Mouse (Mus musculus): ENCODE data around the gene Gpbp1. TPM values are rescaled to one million over a fixed set of nuclear protein-coding genes. Genes with fewer than 3 reads are reported as not detected.

Gpbp1 gene
- total RNA-seq, 4 experiments from 2014 or later: 49.2 to 57.7 (median 53.1) TPM

DNA sequence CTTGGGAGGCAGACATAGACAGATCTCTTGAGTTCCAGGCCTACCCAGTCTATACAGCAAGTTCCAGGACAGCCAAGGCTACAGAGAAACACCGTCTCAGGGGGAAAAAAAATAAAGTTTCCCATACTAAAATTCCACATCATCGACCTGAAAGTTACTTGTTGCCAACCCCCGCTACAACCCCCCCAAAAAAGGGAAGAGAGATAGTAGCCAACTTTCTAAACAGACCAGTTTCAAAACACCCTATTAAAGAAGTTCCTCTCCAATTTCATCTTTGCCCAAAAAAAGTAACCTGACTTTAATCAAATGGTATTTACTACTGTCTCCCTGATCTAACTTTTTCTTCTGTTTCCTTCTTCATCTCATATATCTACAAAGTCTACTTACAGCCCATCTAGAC, 22.6 kb downstream of the Gpbp1 start:
- no peak for DNase-seq (ENCODE audit: low spot score)

DNA sequence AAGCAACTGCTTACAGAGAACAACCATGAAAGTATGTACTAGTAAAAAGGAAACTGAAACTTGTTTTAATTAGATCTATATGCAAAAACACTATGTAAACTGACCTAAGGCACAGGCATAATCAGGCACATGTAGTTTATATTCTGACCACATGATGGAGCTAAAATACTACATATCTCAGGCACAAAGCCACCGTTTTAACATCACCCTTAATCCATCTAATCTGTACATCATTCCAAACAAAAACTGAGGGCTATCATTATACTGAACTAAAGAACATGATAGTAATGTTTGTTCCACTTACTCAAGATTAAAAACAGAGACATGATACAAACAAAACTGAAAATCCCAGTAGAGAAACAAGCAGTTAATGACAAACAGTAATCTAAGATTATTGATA, 28.5 kb downstream of the Gpbp1 start:
- DNase-seq (ENCODE audit: low spot score): peak; percentile 57

DNA sequence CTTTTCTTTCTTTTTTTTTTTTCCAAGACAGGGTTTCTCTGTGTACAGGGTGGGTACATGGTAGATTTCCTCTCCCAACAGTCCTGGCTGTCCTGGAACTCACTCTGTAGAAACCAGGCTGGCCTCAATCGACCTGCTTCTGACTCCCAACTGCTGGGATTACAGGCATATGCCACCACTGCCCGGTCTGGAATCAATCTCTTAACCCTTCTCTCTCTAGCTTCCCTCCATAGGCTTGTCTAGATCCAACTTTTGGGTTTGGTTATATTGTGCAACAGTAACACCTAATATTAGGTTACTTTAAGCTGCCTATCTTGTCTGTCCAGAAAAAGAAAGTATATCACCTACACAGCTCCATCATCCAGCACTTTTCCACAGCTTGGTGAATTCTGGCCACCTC, 33.1 kb downstream of the Gpbp1 start:
- DNase-seq (ENCODE audit: low spot score): no peak

DNA sequence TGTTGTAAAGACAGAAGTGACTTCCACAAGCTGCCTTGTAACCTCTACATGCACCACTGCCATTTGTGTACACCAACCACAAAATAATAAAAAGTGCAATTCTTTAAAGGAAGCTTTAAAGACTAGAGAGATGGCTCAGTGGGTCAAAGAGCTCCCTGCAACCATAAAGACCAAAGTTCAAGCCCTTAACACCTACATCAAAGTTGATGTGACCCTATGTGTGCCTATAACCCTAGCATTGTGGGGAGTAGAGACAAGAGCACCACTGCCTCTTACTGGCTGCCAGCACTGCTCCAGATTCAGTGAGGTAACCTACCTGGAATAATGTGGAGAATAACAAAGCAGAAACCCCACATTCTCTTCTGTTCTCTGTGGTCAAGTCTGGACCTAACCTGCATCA, 45.6 kb downstream of the Gpbp1 start:
- DNase-seq (ENCODE audit: low spot score): no peak

DNA sequence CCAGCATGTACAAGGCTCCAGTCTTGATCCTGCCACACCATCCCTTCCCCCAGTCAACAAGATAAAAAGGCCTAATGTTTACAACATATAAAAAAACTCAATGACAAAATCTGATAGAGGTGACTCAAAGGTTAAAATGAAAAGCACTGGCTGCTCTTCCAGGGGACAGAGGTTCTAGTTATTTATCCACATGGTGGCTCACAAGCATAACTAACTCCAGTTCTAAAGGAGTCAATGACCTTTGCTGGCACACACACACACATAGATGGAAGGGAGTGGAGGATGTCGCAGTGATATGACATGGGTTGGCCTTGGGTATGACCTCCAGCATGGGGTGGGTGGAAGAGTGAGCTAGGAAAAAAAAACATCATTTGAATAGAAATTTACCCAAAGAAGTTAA, 58.7 kb downstream of the Gpbp1 start:
- DNase-seq (ENCODE audit: low spot score): no peak

DNA sequence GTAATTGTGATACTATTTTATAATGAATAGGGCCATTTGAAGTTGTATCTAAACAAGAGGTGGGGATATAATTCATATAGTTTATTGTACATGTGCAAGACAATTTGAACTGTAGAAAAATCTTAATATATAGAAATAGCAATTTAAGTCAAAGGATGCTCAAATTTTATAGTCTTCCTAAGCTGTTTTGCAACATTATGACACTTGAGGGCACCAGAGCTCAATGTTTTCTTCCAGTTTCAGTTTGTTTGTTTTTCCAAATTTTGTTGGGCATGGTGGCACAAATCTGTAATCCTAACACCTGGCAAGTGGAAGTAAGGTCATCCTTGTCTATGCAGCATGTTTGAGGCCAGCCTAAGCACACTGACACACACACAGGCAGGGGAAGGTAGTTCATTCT, 68.6 kb downstream of the Gpbp1 start:
- DNase-seq (ENCODE audit: low spot score): no peak

DNA sequence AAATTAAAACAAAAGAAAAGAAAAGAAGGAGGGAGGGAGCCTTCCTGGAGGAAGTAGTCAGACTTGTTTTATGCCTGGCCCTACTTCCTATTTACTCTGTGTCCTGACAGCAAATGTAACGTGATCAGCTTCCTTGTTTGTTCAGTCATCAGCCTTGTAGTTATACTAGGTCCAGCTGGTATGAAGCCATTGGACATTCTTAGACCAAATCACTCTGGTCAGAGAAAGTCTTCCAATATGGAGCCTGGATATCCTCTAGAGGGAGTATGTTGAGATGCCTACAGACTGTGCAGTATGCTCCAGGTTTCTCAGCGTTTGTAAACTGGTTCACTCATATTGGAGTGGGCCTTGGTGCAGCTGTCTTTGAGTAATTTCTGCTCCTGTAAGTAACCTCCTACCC, 71.8 kb downstream of the Gpbp1 start:
- no peak for DNase-seq (ENCODE audit: low spot score)

DNA sequence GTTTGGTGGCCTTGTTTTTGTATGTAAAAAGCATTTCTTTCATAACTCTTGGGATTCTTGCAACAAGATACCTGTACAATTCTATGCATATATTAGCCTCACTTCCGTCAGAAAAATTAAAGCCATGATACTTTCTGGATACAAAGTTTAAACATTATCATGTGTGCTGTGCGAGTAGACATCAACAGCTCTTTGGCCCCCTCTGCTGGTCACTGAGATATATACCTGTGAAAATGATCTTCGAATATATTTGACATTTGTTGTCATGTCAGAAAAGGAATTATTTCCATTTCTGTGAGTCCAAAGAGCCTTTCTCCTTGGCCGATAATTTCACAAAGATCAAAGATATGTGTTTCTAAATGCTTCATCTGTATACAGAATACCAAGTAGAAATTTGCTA, 76.8 kb downstream of the Gpbp1 start:
- peak; percentile 40 for DNase-seq (ENCODE audit: low spot score)

DNA sequence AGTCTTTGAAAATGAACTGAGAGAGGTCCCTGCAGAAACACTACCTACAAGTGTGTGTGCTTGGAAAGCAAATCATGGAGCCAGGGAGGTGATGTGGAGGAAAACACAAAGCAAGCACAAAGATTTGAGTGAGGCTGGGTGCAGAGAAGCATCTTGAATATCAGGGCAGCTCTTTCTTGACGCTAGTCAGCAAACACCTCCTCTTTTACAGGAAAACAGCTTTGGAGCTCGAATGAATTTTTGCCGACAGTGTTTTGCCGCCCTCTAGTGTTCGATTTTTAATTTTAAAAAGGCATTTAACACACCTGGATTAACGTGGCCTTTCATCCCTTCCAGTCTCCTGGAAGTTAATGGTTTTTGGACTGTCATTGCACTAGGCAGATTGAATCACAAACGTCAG, 79.1 kb downstream of the Gpbp1 start:
- DNase-seq (ENCODE audit: low spot score): no peak

DNA sequence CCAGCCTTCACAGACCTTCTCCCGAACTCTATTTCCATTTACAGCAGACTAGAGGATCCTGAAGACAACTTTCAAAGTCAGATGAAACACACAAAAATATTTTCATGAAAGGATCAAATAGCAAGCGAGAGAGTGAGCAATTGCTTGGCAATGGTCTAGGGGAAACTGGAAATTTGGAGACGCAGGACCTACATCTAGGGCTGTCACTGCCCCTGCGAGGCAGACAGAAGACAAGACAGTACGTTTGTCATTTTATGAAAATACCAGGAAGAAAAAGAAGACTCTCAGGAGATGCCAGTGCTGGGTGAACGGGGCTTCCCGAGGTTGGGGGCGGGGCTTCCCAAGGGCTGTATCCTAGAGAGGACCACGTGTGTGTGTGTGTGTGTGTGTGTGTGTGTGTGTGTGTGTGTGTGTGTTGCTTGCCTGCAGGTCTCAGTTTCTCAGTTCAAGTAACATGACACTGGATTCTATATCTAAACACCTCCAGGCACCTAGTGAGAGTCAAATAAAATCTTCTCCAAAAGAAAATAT, 83.0 kb downstream of the Gpbp1 start:
- DNase-seq (ENCODE audit: low spot score): no peak

DNA sequence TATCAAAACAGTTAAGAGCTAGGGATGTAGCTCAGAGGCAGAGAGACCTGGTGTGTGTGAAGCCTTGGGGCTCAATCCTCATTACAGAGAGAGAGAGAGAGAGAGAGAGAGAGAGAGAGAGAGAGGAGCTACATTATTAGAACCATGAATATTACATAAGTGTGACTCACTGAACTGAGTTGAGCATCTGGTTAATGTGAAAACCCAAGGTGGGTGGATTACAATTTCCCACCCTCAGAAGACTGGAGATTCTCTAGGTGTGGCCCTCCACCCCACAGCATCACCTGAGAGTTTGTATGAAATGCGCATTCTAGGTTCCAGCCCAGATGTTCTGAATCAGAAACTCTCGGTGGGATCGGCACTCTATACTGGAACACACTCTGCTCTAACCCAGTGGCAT, 84.0 kb downstream of the Gpbp1 start:
- no peak for DNase-seq (ENCODE audit: low spot score)

DNA sequence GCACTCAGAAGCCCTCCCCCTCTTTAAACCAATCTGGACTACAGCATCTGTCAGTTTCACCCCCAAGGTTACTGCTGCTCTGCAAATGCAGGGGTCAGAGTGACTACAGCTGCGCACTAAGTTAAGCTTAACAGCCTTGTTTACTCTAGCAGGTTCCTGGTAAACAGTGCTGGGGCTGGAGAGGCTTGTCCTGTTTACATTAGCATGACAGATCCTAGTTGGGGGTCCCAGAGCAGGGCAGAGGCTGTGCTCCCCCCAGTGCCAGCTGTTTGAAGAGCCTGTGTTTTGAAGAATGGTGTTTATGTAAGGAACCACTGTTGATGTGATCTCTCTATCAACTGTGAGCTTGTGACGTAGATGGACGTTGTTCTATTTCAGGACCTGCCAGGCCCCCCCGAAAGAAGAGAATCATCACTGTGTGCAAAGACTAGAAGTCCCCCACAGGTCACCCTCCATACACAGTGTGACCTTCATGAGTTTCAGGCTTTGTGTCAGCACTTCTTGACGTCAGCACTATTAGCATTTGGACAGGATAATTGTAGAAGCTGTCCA, 92.2 kb downstream of the Gpbp1 start:
- no peak for DNase-seq (ENCODE audit: low spot score)

DNA sequence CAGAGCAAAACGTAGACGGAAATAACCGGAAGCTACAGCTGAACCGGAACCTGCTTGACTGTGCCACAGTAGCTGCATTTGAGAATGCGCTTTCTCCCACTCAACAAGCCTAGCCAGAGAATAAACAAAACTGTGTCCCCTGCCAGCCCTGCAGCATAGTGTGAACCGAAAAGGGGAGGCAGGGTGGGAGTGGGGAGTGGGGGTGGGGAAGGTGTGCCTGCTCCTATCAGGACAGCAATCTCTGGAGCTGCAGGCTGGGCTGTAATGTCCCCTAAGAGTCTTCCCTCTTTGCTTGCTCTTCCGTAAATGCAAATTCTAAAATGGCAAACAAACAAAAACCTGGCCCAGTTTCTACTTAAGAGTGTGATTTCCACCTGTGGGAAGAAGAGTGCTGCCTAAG, 92.8 kb downstream of the Gpbp1 start:
- DNase-seq (ENCODE audit: low spot score): no peak

DNA sequence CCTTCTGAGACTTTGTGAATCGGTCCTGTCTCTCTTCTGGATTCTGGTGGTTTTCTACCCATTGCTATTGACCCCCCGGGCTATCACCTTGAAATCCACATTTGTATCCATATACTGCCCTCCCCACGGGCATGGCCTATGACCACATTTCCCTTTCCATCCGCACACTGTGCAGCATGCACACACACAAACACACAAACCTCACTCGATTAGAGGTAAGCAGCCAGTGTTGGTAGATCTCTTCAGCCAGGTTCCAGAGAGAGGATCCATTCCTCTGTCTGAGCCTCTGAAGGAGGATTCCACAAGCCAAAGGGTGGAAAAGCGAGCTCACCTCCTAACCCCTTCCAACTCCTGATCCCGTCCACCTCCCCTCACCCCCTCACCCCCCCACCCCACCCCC, 94.4 kb downstream of the Gpbp1 start:
- no peak for DNase-seq (ENCODE audit: low spot score)

DNA sequence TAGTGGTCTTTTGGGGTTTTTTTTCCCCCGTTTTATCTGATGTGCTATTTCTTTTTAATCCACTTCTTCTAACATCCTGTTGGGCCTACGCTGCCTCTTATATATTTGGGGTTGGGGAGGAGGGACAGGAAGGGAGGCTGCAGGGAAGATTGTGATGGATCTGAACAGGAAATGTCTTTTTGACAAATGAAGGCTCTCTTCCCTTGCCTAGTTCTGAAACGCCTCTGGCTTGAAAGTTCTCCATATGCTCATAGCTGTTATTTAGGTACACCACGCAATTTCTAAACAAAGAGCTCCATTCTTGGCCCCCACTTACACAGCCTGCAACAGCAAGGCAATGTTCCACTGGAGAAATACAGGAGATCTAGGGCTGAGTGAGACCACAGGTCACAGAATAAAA, 95.0 kb downstream of the Gpbp1 start:
- no peak for DNase-seq (ENCODE audit: low spot score)

DNA sequence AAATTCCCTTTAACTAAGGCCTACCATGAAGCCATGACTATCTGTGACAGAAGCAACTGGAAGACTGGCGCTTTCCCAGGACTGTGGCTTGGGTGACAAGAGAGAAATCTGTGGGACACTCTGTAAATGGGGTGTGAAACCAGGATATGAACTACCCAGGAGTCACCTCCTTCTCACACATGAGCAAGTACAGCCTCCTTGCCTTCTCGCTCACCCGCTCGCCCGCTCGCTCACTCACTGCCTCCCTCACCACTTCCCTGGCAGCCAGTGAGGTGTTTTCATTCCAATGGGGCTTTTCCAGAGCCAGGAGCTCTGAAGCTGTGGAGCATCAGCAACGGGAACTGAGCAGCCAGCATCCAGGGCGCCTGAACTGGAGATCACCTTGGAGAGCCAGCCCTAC, 95.6 kb downstream of the Gpbp1 start:
- DNase-seq (ENCODE audit: low spot score): no peak

DNA sequence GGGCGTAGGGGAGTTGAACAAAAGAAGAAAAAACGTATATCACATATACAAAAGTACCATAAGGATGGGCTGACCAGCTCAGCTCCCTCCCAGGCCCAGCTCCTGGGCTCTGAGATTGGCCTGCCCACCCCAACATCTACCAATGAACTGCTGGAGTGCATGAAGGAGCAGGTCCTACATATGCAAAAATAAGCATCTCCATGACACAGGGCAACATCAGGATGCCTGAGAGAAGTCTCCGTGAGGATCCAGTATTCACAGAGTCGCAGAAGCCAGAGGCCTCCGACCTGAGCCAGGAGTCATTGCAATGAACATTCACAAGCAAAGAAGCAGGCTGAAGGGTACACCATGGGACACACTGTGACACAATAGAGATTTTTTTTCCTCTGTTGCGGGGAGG, 96.5 kb downstream of the Gpbp1 start:
- no peak for DNase-seq (ENCODE audit: low spot score)

DNA sequence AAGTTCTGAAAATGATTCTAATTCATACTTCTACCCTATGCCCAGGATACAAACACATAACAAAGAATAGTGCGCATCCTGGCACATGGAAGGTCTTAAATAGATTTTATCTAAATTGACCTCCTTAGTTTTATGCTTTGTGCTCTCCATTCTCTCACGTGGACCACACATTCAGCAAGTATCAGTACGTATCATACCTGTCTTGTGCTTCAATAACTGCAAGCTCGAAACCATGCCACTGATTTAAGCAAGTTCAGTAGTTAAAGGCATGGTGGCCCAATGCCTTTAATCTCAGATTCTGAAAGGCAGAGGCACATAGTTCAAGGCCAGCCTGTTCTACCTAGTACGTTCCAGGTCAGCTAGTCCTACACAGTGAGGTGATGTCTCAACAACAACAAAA, 98.5 kb downstream of the Gpbp1 start:
- DNase-seq (ENCODE audit: low spot score): no peak

DNA sequence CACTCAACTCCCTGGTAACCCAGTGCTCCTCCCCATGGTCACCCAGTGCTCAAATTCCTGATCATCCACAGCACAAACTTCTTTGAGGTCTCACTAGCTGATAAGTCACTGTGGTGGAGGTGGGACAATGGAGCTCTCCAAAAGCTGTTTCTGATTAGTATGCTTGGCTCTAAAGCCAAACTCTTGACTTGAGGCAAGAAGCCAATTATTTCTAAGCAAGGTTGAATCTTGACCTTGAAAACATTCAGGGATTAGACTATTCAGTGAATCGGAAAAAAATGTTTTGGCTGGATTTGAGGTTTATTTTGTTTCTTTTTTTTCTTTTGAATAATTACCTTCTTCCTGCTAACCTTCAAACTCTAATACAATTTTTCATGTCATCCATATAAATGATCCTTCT, 98.9 kb downstream of the Gpbp1 start:
- DNase-seq (ENCODE audit: low spot score): no peak

DNA sequence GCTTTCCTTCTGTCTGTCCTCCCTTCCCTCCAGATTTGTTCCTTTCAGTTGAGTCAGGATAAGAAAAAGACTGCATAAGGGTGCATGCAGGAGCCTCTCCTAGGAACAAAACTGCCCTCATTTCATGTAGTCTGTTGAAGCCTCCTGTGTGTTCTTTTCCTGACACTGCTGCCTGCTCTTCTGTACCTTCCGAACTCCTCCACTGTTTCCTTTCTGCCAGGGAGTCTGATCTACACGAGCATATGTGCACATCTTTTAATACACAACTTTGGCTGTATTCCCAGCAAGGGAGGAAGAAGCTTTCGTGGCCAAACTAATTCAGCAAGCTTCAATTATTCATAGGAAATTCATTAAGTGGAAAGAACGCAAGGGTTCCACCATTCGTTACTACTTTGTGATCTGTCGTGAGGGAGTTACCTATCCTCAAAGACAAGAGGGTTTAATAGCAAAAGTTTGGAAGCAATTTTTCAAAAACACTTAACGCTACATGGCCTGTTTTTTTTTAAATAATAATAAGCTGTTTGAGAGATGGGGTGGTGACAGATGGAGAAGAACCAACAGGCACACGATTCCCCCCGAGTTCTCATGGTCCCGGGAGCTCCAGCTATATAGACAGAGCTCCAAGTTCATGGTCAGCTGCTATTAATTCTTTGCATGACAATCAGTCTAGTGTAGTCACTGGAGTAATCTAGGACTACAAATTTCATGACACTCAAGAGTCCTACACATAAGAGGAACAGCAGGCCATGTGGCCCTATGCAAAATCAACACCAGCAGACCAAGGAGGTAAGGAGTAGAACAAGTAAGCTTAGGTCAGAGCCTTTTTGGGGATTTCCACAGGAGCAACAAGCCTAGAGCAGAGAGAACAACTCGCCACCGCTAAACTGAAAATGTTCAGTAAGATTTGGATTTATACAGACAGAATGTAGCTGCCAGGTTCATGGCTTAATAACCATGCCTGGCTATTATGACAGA, 105.6 kb downstream of the Gpbp1 start:
- no peak for DNase-seq (ENCODE audit: low spot score)

Data from heart, adult 8-10 months (tissue).